Mouse (Mus musculus) liver, embryonic 12.5 days (tissue): ENCODE measurements at regions not wholly inside any gene's neighbourhood (a gene's known extent, or its start where the extent isn't known, plus 50 kb on each side); places are given as distances from the start of the nearest gene placed in this dataset.
"Not testable (repeated sequence)": the region's sequence is repeated elsewhere in the genome, so short reads cannot be mapped to it uniquely, and the experiment has no call there.

Source experiments
- ATAC-seq: fragments of 200-750 bp; cut with Nextera tagmentation; 2 replicates; pipeline ENCODE4 v1.8.0; 2017; ENCODE audit warnings: moderate number of reproducible peaks, mild to moderate bottlenecking, moderate library complexity
- H3K27ac ChIP-seq: fragments of 300-500 bp; sonication (generic); 2 replicates; pipeline ENCODE4 v1.5.1; 2016; ENCODE audit warnings: mild to moderate bottlenecking
- H3K27me3 ChIP-seq: fragments of 300-500 bp; sonication (generic); replicated peaks from 2 replicates; pipeline ENCODE4 v1.6.1; 2016; ENCODE audit warnings: mild to moderate bottlenecking, moderate library complexity
- H3K36me3 ChIP-seq: fragments of 300-500 bp; sonication (generic); 2 replicates; pipeline ENCODE4 v1.6.1; 2016; ENCODE audit warnings: mild to moderate bottlenecking, moderate library complexity
- H3K4me1 ChIP-seq: fragments of 300-500 bp; sonication (generic); 2 replicates; pipeline ENCODE4 v1.6.1; 2016
- H3K4me2 ChIP-seq: fragments of 300-500 bp; sonication (generic); 2 replicates; pipeline ENCODE4 v1.6.1; 2016; ENCODE audit warnings: mild to moderate bottlenecking, moderate library complexity
- H3K4me3 ChIP-seq: fragments of 300-500 bp; sonication (generic); 2 replicates; pipeline ENCODE4 v1.5.1; 2016; ENCODE audit warnings: mild to moderate bottlenecking, moderate library complexity
- H3K9ac ChIP-seq: fragments of 300-500 bp; sonication (generic); 2 replicates; pipeline ENCODE4 v1.6.1; 2016; ENCODE audit warnings: mild to moderate bottlenecking, moderate library complexity
- H3K9me3 ChIP-seq: fragments of 300-500 bp; sonication (generic); replicated peaks from 2 replicates; pipeline ENCODE4 v1.6.1; 2016; ENCODE audit warnings: mild to moderate bottlenecking, moderate library complexity
- WGBS: fragments of 180-500 bp; shearing (Covaris S2); methylation state at CpG from one replicate; pipeline ENCODE4 v1.1.7; 2016; ENCODE audit not compliant: insufficient replicate concordance; 5-methylcytosine and 5-hydroxymethylcytosine counted together

DNA sequence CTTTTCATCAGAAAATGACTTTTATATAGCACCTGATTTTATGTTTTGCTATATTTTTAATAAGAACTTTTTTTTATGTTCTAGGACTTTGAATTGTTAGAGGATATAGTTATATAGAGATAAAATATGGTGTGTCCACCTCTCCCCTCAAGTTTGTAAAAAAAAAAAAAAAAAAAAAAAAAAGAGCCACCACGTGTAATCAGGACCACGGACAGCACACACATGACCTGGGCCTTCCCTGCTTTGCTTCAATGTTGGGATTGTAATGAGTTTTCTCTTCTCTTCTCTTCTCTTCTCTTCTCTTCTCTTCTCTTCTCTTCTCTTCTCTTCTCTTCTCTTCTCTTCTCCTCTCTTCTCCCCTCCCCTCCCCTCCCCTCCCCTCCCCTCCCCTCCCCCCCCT is 78.5 kb downstream of the 1700010I14Rik start:
- H3K9me3 ChIP-seq, ATAC-seq, H3K27me3 ChIP-seq, H3K4me3 ChIP-seq, H3K4me1 ChIP-seq, H3K9ac ChIP-seq, H3K36me3 ChIP-seq, H3K4me2 ChIP-seq, H3K27ac ChIP-seq: not testable (repeated sequence)
- 10% methylated on average over 2 of the region's 2 CpGs for WGBS

- WGBS = 69% methylated on average over 5 of the region's 5 CpGs
- no peaks in the 10 kb centered on the region for H3K27me3 ChIP-seq
- H3K4me1 ChIP-seq = no peaks in the 10 kb centered on the region
- H3K9me3 ChIP-seq = no peaks in the 10 kb centered on the region
- H3K36me3 ChIP-seq = no peaks in the 10 kb centered on the region
- H3K9ac ChIP-seq = no peak overlapping the region
- H3K4me3 ChIP-seq = no peak overlapping the region
- no peak overlapping the region for H3K27ac ChIP-seq
- ATAC-seq = no peak
- no peak overlapping the region for H3K4me2 ChIP-seq
These were observed 80.9 kb downstream of the 1700010I14Rik start for GRCm38 (mm10) chr17:9068859-9069602.

GRCm38 (mm10) chr17:9083629-9084028 is 95.5 kb downstream of the 1700010I14Rik start:
- 73% methylated on average over 5 of the region's 5 CpGs for WGBS
- no peaks in the 10 kb centered on the region for H3K4me1 ChIP-seq
- H3K9ac ChIP-seq = no peak overlapping the region
- H3K4me2 ChIP-seq = no peak overlapping the region
- H3K27ac ChIP-seq = no peak overlapping the region
- no peaks in the 10 kb centered on the region for H3K36me3 ChIP-seq
- H3K4me3 ChIP-seq = no peak overlapping the region
- no peak for ATAC-seq
- H3K9me3 ChIP-seq = 0 out of 2 replicates have a peak, but pooled peaks cover 3% of the 10 kb centered on the region
- H3K27me3 ChIP-seq = no peaks in the 10 kb centered on the region

DNA sequence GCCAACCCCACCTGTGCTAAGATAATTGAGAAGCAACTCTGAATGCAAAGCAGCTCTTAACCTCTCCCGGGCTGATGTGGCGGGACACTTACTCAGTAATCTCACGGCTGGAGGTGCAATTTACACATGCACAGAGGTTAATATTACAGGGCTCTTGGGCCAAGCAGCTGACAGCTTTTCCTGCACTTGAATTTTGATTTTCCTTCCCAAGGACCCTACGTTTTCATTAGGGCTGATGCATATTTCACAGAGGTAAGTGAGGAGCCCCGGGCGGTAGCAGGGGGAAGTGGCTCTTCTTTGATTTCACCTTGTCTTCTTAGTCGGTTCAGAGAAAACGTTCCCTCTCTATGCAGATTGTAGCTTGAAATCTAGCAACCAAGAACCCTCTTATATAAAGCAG is 139.7 kb downstream of the 1700010I14Rik start:
- Histone ChIP-seq H3K27me3 (no peaks in the 10 kb centered on the region), H3K4me3 (no peak overlapping the region), H3K4me2 (no peak overlapping the region), H3K36me3 (no peaks in the 10 kb centered on the region), H3K27ac (no peak overlapping the region), H3K9me3 (no peaks in the 10 kb centered on the region), H3K9ac (no peak overlapping the region), H3K4me1 (no peaks in the 10 kb centered on the region)
- 46% methylated on average over 8 of the region's 8 CpGs for WGBS
- ATAC-seq = no peak

DNA sequence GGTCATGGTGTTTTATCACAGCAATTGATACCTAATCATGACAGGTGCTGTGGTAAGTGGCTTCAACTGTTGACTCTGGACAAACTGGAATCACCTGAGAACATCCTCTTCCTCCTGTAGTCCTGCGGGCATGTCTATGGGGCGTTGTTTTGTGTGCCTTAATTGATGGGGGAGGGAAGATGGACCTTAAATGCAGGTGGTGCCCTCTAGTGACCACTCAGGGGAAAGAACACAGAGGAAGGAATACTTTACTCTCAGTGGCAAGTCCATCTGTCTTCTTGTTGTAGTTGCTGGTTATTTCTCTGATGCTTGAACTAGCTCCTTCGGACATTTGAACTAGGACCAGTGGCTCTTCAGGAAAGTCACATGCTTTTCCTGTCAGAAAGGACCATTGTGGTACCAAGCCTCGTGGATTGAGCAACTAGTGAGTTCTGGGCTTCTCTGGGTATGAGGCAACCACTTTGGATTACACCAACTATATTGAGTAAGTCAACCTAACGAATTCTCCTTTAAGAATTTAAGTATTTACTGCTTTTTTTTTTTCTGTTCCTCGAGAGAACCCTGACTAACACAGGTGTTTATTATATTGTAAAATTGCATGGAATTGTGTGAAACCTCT is 157.6 kb downstream of the 1700010I14Rik start:
- H3K4me3 ChIP-seq = no peak overlapping the region
- no peak overlapping the region for H3K4me2 ChIP-seq
- no peaks in the 10 kb centered on the region for H3K4me1 ChIP-seq
- 37% methylated on average over 6 of the region's 6 CpGs for WGBS
- H3K9ac ChIP-seq = no peak overlapping the region
- no peaks in the 10 kb centered on the region for H3K36me3 ChIP-seq
- H3K27ac ChIP-seq = no peak overlapping the region
- no peaks in the 10 kb centered on the region for H3K27me3 ChIP-seq
- no peaks in the 10 kb centered on the region for H3K9me3 ChIP-seq
- ATAC-seq = no peak

DNA sequence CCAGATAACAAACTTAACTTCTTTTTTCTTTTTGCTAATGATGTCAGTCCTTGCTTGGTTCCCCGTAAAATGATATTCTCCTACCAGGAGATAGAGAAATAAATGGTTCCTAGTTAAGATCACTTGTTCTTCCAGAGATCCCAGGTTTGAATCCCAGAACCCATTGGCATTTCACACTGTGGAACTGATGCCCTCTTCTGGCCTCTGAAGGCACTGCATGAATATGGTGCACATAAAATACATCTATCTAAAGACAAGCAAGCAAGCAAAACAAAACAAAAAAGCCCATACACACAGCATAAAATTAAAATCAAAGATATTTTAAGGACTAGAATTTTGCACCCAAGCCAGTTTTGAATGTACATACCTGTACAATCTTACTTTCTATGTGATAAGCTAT is 162.5 kb downstream of the 1700010I14Rik start:
- Histone ChIP-seq H3K4me3 (no peak overlapping the region), H3K36me3 (no peaks in the 10 kb centered on the region), H3K9ac (no peak overlapping the region), H3K9me3 (no peaks in the 10 kb centered on the region), H3K27ac (no peak overlapping the region), H3K27me3 (no peaks in the 10 kb centered on the region), H3K4me1 (no peaks in the 10 kb centered on the region), H3K4me2 (no peak overlapping the region)
- no peak for ATAC-seq
- WGBS = 64% methylated on average over 1 of the region's 1 CpGs

- H3K36me3 ChIP-seq = no peaks in the 10 kb centered on the region
- H3K4me1 ChIP-seq = peaks cover 12% of the 10 kb centered on the region; the same call in 1 of the 2 replicates
- no peaks in the 10 kb centered on the region for H3K9me3 ChIP-seq
- 19% methylated on average over 6 of the region's 6 CpGs for WGBS
- no peak overlapping the region for H3K4me3 ChIP-seq
- no peak overlapping the region for H3K9ac ChIP-seq
- H3K27ac ChIP-seq = no peak overlapping the region
- no peak for ATAC-seq
- no peak overlapping the region for H3K4me2 ChIP-seq
- no peaks in the 10 kb centered on the region; the same call in 1 of the 2 replicates for H3K27me3 ChIP-seq
These were observed 174.0 kb downstream of the 1700010I14Rik start for GRCm38 (mm10) chr17:9162148-9162547.

DNA sequence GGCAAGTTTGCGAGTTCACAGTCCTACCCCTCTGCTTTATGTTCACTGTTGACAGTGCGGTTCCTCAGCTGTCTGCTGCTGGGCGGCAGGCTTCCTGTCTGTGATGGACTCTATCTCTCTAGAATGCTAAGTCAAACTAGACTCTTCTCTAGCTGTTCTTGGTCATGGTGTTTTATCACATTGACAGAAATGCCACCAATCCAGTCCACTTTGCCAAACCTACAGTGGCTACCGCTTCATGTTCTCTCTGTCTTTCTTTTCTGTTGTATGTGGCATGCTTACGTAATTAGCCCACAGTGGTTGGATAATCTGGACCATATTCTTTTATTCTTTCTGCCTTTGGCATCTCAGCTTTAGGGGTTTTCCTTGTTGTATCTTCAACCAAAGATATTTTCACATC is 174.5 kb downstream of the 1700010I14Rik start:
- ATAC-seq = no peak
- WGBS = 44% methylated on average over 5 of the region's 5 CpGs
- Histone ChIP-seq H3K27ac (no peak overlapping the region), H3K4me3 (no peak overlapping the region), H3K36me3 (no peaks in the 10 kb centered on the region), H3K4me1 (peaks cover 17% of the 10 kb centered on the region), H3K27me3 (peaks cover 2% of the 10 kb centered on the region; the same call in 1 of the 2 replicates), H3K9ac (no peak overlapping the region), H3K4me2 (no peak overlapping the region), H3K9me3 (no peaks in the 10 kb centered on the region)

DNA sequence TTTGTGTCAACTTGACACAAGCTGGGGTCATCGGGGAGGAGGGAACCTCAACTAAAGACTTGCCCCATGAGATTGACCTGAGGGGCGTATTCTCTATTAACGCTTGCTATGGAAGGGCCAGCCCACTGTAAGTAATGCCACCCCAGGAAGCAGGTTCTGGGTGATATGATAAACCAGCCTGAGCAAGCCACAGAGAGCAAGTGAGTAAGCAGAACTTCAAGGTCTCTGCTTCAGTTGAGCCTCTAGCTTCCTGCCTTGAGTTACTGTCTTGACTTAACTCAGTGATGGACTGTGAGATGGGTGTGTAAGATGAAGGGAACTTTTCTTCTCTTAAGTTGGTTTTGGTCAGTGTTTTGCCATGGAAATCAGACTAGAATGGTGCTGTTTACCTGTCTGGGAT is 175.2 kb downstream of the 1700010I14Rik start:
- H3K9ac ChIP-seq = no peak overlapping the region
- WGBS = 30% methylated on average over 3 of the region's 3 CpGs
- no peak overlapping the region for H3K4me2 ChIP-seq
- ATAC-seq = no peak
- H3K27me3 ChIP-seq = peaks cover 8% of the 10 kb centered on the region; the same call in 1 of the 2 replicates
- H3K36me3 ChIP-seq = no peaks in the 10 kb centered on the region
- H3K9me3 ChIP-seq = no peaks in the 10 kb centered on the region
- H3K4me1 ChIP-seq = peaks cover 23% of the 10 kb centered on the region
- H3K4me3 ChIP-seq = no peak overlapping the region
- H3K27ac ChIP-seq = no peak overlapping the region

GRCm38 (mm10) chr17:9164501-9164900 is 176.4 kb downstream of the 1700010I14Rik start:
- Histone ChIP-seq H3K4me2 (no peak overlapping the region), H3K27me3 (peaks cover 11% of the 10 kb centered on the region; the same call in 1 of the 2 replicates), H3K9me3 (no peaks in the 10 kb centered on the region), H3K4me3 (no peak overlapping the region), H3K4me1 (peaks cover 23% of the 10 kb centered on the region), H3K36me3 (no peaks in the 10 kb centered on the region), H3K27ac (no peak overlapping the region), H3K9ac (no peak overlapping the region)
- ATAC-seq = no peak
- 64% methylated on average over 5 of the region's 5 CpGs for WGBS

- no peak for ATAC-seq
- Histone ChIP-seq H3K9me3 (no peaks in the 10 kb centered on the region), H3K27ac (no peak overlapping the region), H3K4me3 (peak overlapping the region; percentile 33), H3K4me1 (peaks cover 23% of the 10 kb centered on the region), H3K36me3 (no peaks in the 10 kb centered on the region), H3K9ac (no peak overlapping the region), H3K27me3 (peaks cover 11% of the 10 kb centered on the region; the same call in 1 of the 2 replicates), H3K4me2 (peak overlapping the region; percentile 63)
- WGBS = under 1% methylated on average over 10 of the region's 10 CpGs
These were observed 179.0 kb downstream of the 1700010I14Rik start for GRCm38 (mm10) chr17:9167161-9167560.

DNA sequence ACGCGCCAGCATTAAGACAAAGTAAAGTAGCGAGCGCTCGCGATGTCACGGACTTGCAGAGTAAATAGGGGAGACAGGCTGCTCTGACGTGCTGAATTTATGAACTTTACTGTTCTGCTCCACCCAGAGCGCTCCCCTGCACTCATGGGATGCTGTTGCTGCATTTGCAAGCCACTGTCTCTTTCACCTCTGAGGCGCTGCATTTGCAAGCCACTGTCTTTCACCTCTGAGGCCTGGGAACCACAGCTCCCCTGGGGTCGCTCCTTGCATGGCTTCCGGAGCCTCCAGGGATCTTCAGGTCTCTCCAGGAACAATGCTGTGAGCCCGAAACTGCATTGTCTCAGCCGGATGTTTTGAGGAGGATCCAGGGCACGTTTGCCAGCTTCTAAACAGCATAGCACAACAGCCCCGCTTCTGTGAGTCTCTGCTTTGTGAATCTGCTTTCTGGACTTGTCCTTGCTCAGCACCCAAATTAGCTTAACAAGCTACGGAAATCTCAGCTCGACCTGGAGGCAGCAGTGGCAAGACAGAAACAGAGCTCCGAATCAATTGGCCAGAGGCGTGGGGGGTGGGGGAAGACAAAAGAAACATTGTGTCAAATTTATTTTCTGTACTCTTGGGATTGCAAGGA is 179.6 kb downstream of the 1700010I14Rik start:
- no peak for ATAC-seq
- Histone ChIP-seq H3K4me1 (peaks cover 20% of the 10 kb centered on the region), H3K4me2 (peak overlapping the region; percentile 63), H3K27me3 (peaks cover 11% of the 10 kb centered on the region; the same call in 1 of the 2 replicates), H3K27ac (no peak overlapping the region), H3K4me3 (peak overlapping the region; percentile 33), H3K36me3 (no peaks in the 10 kb centered on the region), H3K9ac (no peak overlapping the region), H3K9me3 (no peaks in the 10 kb centered on the region)
- WGBS = under 1% methylated on average over 20 of the region's 20 CpGs
